Mouse (Mus musculus) CH12.LX (cell line): ENCODE measurements around the gene Baz2b. TPM values are rescaled to one million over a fixed set of nuclear protein-coding genes. Genes with fewer than 3 reads are reported as not detected.

ENCODE experiments used
- DNase-seq: peaks from one replicate; pipeline ENCODE4 v3.0.0-alpha.2; 2013; ENCODE audit errors: extremely low read depth
- H3K27ac ChIP-seq: 2 replicates; pipeline ENCODE4 v1.5.1; 2012; ENCODE audit warnings: low read depth, mild to moderate bottlenecking, control low read depth, moderate library complexity; ENCODE audit not compliant: insufficient read depth
- H3K27me3 ChIP-seq: replicated peaks from 2 replicates; pipeline ENCODE3; 2012; ENCODE audit warnings: inconsistent platforms
- H3K36me3 ChIP-seq, 2 experiments: replicated peaks in 1 of 2; 2 replicates each; pipeline versions ENCODE3 to v1.6.1; 2012; ENCODE audit warnings: inconsistent platforms in 1 of 2, low read length in 1 of 2, mild to moderate bottlenecking in 1 of 2, mixed read lengths in 1 of 2, moderate library complexity in 1 of 2; ENCODE audit not compliant: control insufficient read depth in 1 of 2, insufficient read depth in 1 of 2
- H3K4me1 ChIP-seq, 2 experiments: 2 replicates each; pipeline ENCODE4 v1.6.1; 2012; ENCODE audit warnings: inconsistent platforms in 1 of 2, moderate library complexity in 1 of 2; ENCODE audit not compliant: insufficient read depth in 2 of 2, control insufficient read depth in 1 of 2
- H3K4me2 ChIP-seq: 2 replicates; pipeline ENCODE4 v1.6.1; 2012; ENCODE audit warnings: low read depth, mild to moderate bottlenecking, control low read depth; ENCODE audit not compliant: poor library complexity, insufficient read depth, severe bottlenecking
- H3K4me3 ChIP-seq, 3 experiments: fragments of 150-350 bp in 1 of 3; sonication (generic) in 1 of 3; replicated peaks in 1 of 3; 2 replicates each; pipeline versions ENCODE3 to v1.5.1; 2011 to 2012; ENCODE audit warnings: low read depth in 2 of 3, low read length in 2 of 3, mild to moderate bottlenecking in 2 of 3, moderate library complexity in 2 of 3, control low read depth in 1 of 3, improper control_type of control experiment in 1 of 3, inconsistent platforms in 1 of 3, mixed read lengths in 1 of 3; ENCODE audit not compliant: poor library complexity in 1 of 3
- H3K79me2 ChIP-seq: replicated peaks from 2 replicates; pipeline ENCODE4 v1.6.1; 2012; ENCODE audit warnings: mild to moderate bottlenecking, moderate library complexity; ENCODE audit not compliant: control insufficient read depth, poor library complexity, insufficient read depth, severe bottlenecking; ENCODE audit errors: extremely low read depth
- H3K9ac ChIP-seq: 2 replicates; pipeline ENCODE4 v1.6.1; 2012; ENCODE audit warnings: low read depth, mild to moderate bottlenecking, control low read depth, moderate library complexity; ENCODE audit not compliant: insufficient read depth
- H3K9me3 ChIP-seq: replicated peaks from 2 replicates; pipeline ENCODE3; 2012; ENCODE audit warnings: low read length, inconsistent platforms, mixed read lengths
- BHLHE40 ChIP-seq: IDR thresholded peaks from 2 replicates; pipeline ENCODE4 v1.6.1; 2011; ENCODE audit warnings: mild to moderate bottlenecking, low read depth, low read length, improper control_type of control experiment
- CHD1 ChIP-seq: IDR thresholded peaks from 2 replicates; pipeline ENCODE4 v1.6.1; 2012; ENCODE audit warnings: low read depth, low read length, improper control_type of control experiment, inconsistent platforms
- CTCF ChIP-seq, 2 experiments: IDR thresholded peaks in 1 of 2; conservative IDR thresholded peaks in 1 of 2; 2 replicates each; pipeline ENCODE4 v1.5.1; 2011 to 2012; ENCODE audit warnings: low read depth in 2 of 2, low read length in 2 of 2, improper control_type of control experiment in 1 of 2, inconsistent platforms in 1 of 2, mild to moderate bottlenecking in 1 of 2, moderate library complexity in 1 of 2
- E2F4 ChIP-seq: IDR thresholded peaks from 2 replicates; pipeline ENCODE4 v1.6.1; 2011; ENCODE audit warnings: low read depth, low read length, improper control_type of control experiment; ENCODE audit not compliant: insufficient replicate concordance
- ELF1 ChIP-seq: IDR thresholded peaks from 2 replicates; pipeline ENCODE4 v1.6.1; 2014; ENCODE audit warnings: low read depth, mild to moderate bottlenecking, inconsistent platforms, low read length, improper control_type of control experiment
- ETS1 ChIP-seq: conservative IDR thresholded peaks from 2 replicates; pipeline ENCODE4 v1.6.1; 2012; ENCODE audit warnings: low read depth, mild to moderate bottlenecking, inconsistent platforms, low read length, improper control_type of control experiment, moderate library complexity
- KAT2A ChIP-seq: IDR thresholded peaks from 2 replicates; pipeline ENCODE4 v1.6.1; 2012; ENCODE audit warnings: low read length, improper control_type of control experiment, inconsistent platforms; ENCODE audit not compliant: insufficient replicate concordance
- MAFK ChIP-seq: IDR thresholded peaks from 2 replicates; pipeline ENCODE4 v1.6.1; 2011; ENCODE audit warnings: low read length, improper control_type of control experiment; ENCODE audit not compliant: insufficient replicate concordance
- MAZ ChIP-seq: IDR thresholded peaks from 2 replicates; pipeline ENCODE4 v1.6.1; 2012; ENCODE audit warnings: low read depth, mild to moderate bottlenecking, inconsistent platforms, low read length, improper control_type of control experiment, moderate library complexity
- MEF2A ChIP-seq: IDR thresholded peaks from 2 replicates; pipeline ENCODE4 v1.6.1; 2014; ENCODE audit warnings: low read depth, mild to moderate bottlenecking, inconsistent platforms, low read length, improper control_type of control experiment, borderline replicate concordance
- MXI1 ChIP-seq: IDR thresholded peaks from 2 replicates; pipeline ENCODE4 v1.6.1; 2011; ENCODE audit warnings: mild to moderate bottlenecking, low read depth, low read length, improper control_type of control experiment
- NELFE ChIP-seq: IDR thresholded peaks from 2 replicates; pipeline ENCODE4 v1.6.1; 2011; ENCODE audit warnings: low read depth, low read length, improper control_type of control experiment
- POLR2A ChIP-seq: IDR thresholded peaks from 2 replicates; pipeline ENCODE4 v1.6.1; 2011; ENCODE audit warnings: low read depth, mild to moderate bottlenecking, improper control_type of control experiment, low read length
- RAD21 ChIP-seq: IDR thresholded peaks from 2 replicates; pipeline ENCODE4 v1.6.1; 2011; ENCODE audit warnings: low read depth, mild to moderate bottlenecking, low read length, improper control_type of control experiment, moderate library complexity
- TBP ChIP-seq: conservative IDR thresholded peaks from 2 replicates; pipeline ENCODE4 v1.6.1; 2011; ENCODE audit warnings: low read depth, low read length, improper control_type of control experiment
- TCF12 ChIP-seq: IDR thresholded peaks from 2 replicates; pipeline ENCODE4 v1.6.1; 2014; ENCODE audit warnings: low read depth, mild to moderate bottlenecking, inconsistent platforms, low read length, improper control_type of control experiment
- UBTF ChIP-seq: IDR thresholded peaks from 2 replicates; pipeline ENCODE4 v1.6.1; 2012; ENCODE audit warnings: low read depth, mild to moderate bottlenecking, inconsistent platforms, low read length, improper control_type of control experiment, moderate library complexity
- USF1 ChIP-seq: IDR thresholded peaks from 2 replicates; pipeline ENCODE4 v1.6.1; 2014; ENCODE audit warnings: low read depth, mild to moderate bottlenecking, inconsistent platforms, low read length, improper control_type of control experiment
- ZC3H11A ChIP-seq: IDR thresholded peaks from 2 replicates; pipeline ENCODE4 v1.6.1; 2012; ENCODE audit warnings: low read depth, mild to moderate bottlenecking, inconsistent platforms, low read length, improper control_type of control experiment
- dilution Hi-C: fragments of 300-500 bp; cut with MboI; formaldehyde crosslinking; loops from 2 replicates; pipeline ENCODE4 v1.14.3; 2020; ENCODE audit warnings: low sequenced_read_pairs; ENCODE audit not compliant: extremely low pct_unique_long_range_greater_than_20kb, extremely low pct_ligation_motif_present
- in situ Hi-C: fragments of 300-500 bp; cut with MboI; formaldehyde crosslinking; loops from 3 replicates; pipeline ENCODE4 v1.14.3; 2019; ENCODE audit warnings: low sequenced_read_pairs, low pct_ligation_motif_present, low pct_unique_long_range_greater_than_20kb, mixed read lengths
- polyA plus RNA-seq: library from polyadenylated mRNA; unstranded; fragments of >175 nt; gene quantifications from 2 replicates; pipeline ENCODE4 v1.2.1, GENCODE M21; 2012; ENCODE audit warnings: low read depth; ENCODE audit not compliant: insufficient read length
- total RNA-seq, 2 experiments: library from RNA; depleted of rRNA; stranded (reverse); fragments of 300-350 nt in 1 of 2; fragments of >200 nt in 1 of 2; gene quantifications; 2 replicates each; pipeline ENCODE4 v1.2.3; 2012 to 2014

Baz2b gene
- total and polyA plus RNA-seq, 3 experiments = 17.3 to 36.3 (median 31.9) TPM

- Histone ChIP-seq H3K4me1 (peaks cover 0 to 18% of the 10 kb centered on the region in 2 experiments; a peak in 2 of 4 replicates), H3K36me3 (no peaks in the 10 kb centered on the region), H3K4me3 (no peak overlapping the region), H3K9ac (peak overlapping the region; percentile 58), H3K27me3 (no peaks in the 10 kb centered on the region), H3K4me2 (peak overlapping the region; percentile 68), H3K9me3 (no peaks in the 10 kb centered on the region), H3K79me2 (no peaks in the 10 kb centered on the region), H3K27ac (no peak overlapping the region)
- TF ChIP-seq CTCF (conservative IDR thresholded peaks at IDR 0.05 in 1 of 2, IDR thresholded peaks at IDR 0.05 in 1 of 2; ENCODE audit: low read depth in 2 of 2, low read length in 2 of 2) (peak in 1 of 2 experiments; percentile 47; a peak in 2 of 4 replicates), RAD21 (peak; percentile 46), ELF1 (no peak)
- in situ Hi-C loops (no loop called here), dilution Hi-C loops (no loop called here)
- DNase-seq = no peak
Observed at GRCm38 (mm10) chr2:60181696-60182095, 27.9 kb downstream of the Baz2b start.

GRCm38 (mm10) chr2:60177490-60177889 is 32.1 kb downstream of the Baz2b start:
- no peak for DNase-seq
- Histone ChIP-seq H3K79me2 (no peaks in the 10 kb centered on the region), H3K4me3 (no peak overlapping the region), H3K9ac (no peak overlapping the region), H3K4me2 (no peak overlapping the region), H3K4me1 (peaks cover 2 to 35% of the 10 kb centered on the region in 2 experiments; a peak in 3 of 4 replicates), H3K27ac (no peak overlapping the region), H3K36me3 (no peaks in the 10 kb centered on the region), H3K27me3 (no peaks in the 10 kb centered on the region), H3K9me3 (peaks cover 5% of the 10 kb centered on the region)
- no peak for TF ChIP-seq USF1
- no peak for TF ChIP-seq UBTF
- no peak for TF ChIP-seq E2F4
- no peak for TF ChIP-seq MEF2A
- no peak for TF ChIP-seq MAZ
- no peak for TF ChIP-seq NELFE
- no peak for TF ChIP-seq MAFK
- no peak for TF ChIP-seq TBP
- no peak for TF ChIP-seq KAT2A
- TF ChIP-seq MXI1 = no peak
- TF ChIP-seq POLR2A = no peak
- no peak for TF ChIP-seq TCF12
- TF ChIP-seq ETS1 = no peak
- TF ChIP-seq CHD1 = no peak
- TF ChIP-seq ZC3H11A = no peak
- no peak for TF ChIP-seq BHLHE40
- dilution Hi-C loops = no loop called here
- in situ Hi-C loops = no loop called here
